Mouse (Mus musculus) forebrain, embryonic 14.5 days (tissue): ENCODE measurements around the gene Osgep. TPM values are rescaled to one million over a fixed set of nuclear protein-coding genes. Genes with fewer than 3 reads are reported as not detected.

Experiments used
- ATAC-seq: fragments of 200-750 bp; cut with Nextera tagmentation; 2 replicates; pipeline ENCODE4 v1.8.0; 2017; ENCODE audit warnings: mild to moderate bottlenecking, moderate library complexity
- DNase-seq: peaks from one replicate; pipeline ENCODE4 v3.0.0-alpha.2; 2015; ENCODE audit warnings: low spot score
- H3K27ac ChIP-seq: fragments of 300-500 bp; sonication (generic); 2 replicates; pipeline ENCODE4 v1.5.1; 2014; ENCODE audit warnings: low read depth, mild to moderate bottlenecking, control low read depth, low read length, moderate library complexity
- H3K27me3 ChIP-seq: fragments of 300-500 bp; sonication (generic); replicated peaks from 2 replicates; pipeline ENCODE4 v1.6.1; 2014; ENCODE audit warnings: low read length, control low read depth, mixed read lengths; ENCODE audit not compliant: control insufficient read depth, insufficient read depth
- H3K36me3 ChIP-seq: fragments of 300-500 bp; sonication (generic); 2 replicates; pipeline ENCODE4 v1.6.1; 2014; ENCODE audit warnings: low read length, control low read depth; ENCODE audit not compliant: control insufficient read depth, insufficient read depth
- H3K4me1 ChIP-seq: fragments of 300-500 bp; sonication (generic); 2 replicates; pipeline ENCODE4 v1.6.1; 2014; ENCODE audit warnings: antibody characterized with exemption, low read length, control low read depth; ENCODE audit not compliant: control insufficient read depth, insufficient read depth
- H3K4me2 ChIP-seq: fragments of 300-500 bp; sonication (generic); 2 replicates; pipeline ENCODE4 v1.6.1; 2014; ENCODE audit warnings: mild to moderate bottlenecking, control low read depth, low read length
- H3K4me3 ChIP-seq: fragments of 300-500 bp; sonication (generic); 2 replicates; pipeline ENCODE4 v1.5.1; 2014; ENCODE audit warnings: low read depth, low read length, control low read depth
- H3K9ac ChIP-seq: fragments of 300-500 bp; sonication (generic); 2 replicates; pipeline ENCODE4 v1.6.1; 2014; ENCODE audit warnings: mild to moderate bottlenecking, low read length, control low read depth, moderate library complexity
- H3K9me3 ChIP-seq: fragments of 300-500 bp; sonication (generic); replicated peaks from 2 replicates; pipeline ENCODE4 v1.6.1; 2016; ENCODE audit warnings: low read length, control low read depth, mixed read lengths; ENCODE audit not compliant: control insufficient read depth
- WGBS: fragments of 180-500 bp; shearing (Covaris S2); extraction: QIAGEN DNeasy Blood & Tissue Kit; methylation state at CpG from one replicate; pipeline ENCODE4 v1.1.7; 2014; 5-methylcytosine and 5-hydroxymethylcytosine counted together
- polyA plus RNA-seq: library from polyadenylated mRNA; unstranded; fragments of >200 nt; fragmentation: Nextera tagmentation; extraction: Ambion mirVana; gene quantifications from 2 replicates; pipeline ENCODE4 v1.2.1, GENCODE M21; 2014

Gene Osgep
- polyA plus RNA-seq, 1 experiment from 2014 or later: 180 TPM

GRCm38 (mm10) chr14:50862641-50863040, 62.1 kb downstream of the Osgep start:
- ATAC-seq (no peak), DNase-seq (no peak)
- Histone ChIP-seq H3K27me3 (no peaks in the 10 kb centered on the region), H3K9me3 (no peaks in the 10 kb centered on the region), H3K4me3 (no peak overlapping the region), H3K9ac (no peak overlapping the region), H3K4me1 (no peaks in the 10 kb centered on the region), H3K36me3 (no peaks in the 10 kb centered on the region), H3K27ac (no peak overlapping the region), H3K4me2 (no peak overlapping the region)
- WGBS: 93% methylated on average over 10 of the region's 10 CpGs

Other genes starting within 250 kb of the Osgep start
- gene Olfr747, start 231.7 kb downstream of the Osgep start, polyA plus RNA-seq: not detected in 2 replicates
- not detected in 2 replicates for gene Olfr748, start 217.5 kb downstream of the Osgep start, polyA plus RNA-seq
- gene Olfr749, start 179.8 kb downstream of the Osgep start, polyA plus RNA-seq: not detected in 2 replicates
- 152 and 161 TPM in 2 replicates for gene Ttc5, start 139.4 kb downstream of the Osgep start, polyA plus RNA-seq
- 0.11 TPM in 1 of 2 replicates, not detected in the other for gene Ccnb1ip1, start 117.2 kb downstream of the Osgep start, polyA plus RNA-seq
- gene Parp2, start 117.1 kb downstream of the Osgep start, polyA plus RNA-seq: 58.7 and 60.9 TPM in 2 replicates
- 1.3 and 2.5 TPM in 2 replicates for gene Tep1, start 54.3 kb downstream of the Osgep start, polyA plus RNA-seq
- 0.25 and 0.36 TPM in 2 replicates for gene Klhl33, start 27.4 kb downstream of the Osgep start, polyA plus RNA-seq
- 322 and 355 TPM in 2 replicates for gene Apex1, start 75 bp upstream of the Osgep start, polyA plus RNA-seq
- gene Pip4p1, start 6.0 kb upstream of the Osgep start, polyA plus RNA-seq: 81.4 and 86.0 TPM in 2 replicates
- gene Pnp, start 6.2 kb upstream of the Osgep start, polyA plus RNA-seq: 20.5 and 28.2 TPM in 2 replicates
- 2.5 TPM in 1 of 2 replicates, not detected in the other for gene Gm49342, start 19.6 kb upstream of the Osgep start, polyA plus RNA-seq
- 0.46 and 0.69 TPM in 2 replicates for gene Pnp2, start 31.1 kb upstream of the Osgep start, polyA plus RNA-seq
- not detected in 2 replicates for gene Rnase10, start 82.9 kb upstream of the Osgep start, polyA plus RNA-seq
- gene Rnase9, start 117.0 kb upstream of the Osgep start, polyA plus RNA-seq: not detected in 2 replicates
- gene Rnase11, start 125.3 kb upstream of the Osgep start, polyA plus RNA-seq: not detected in 2 replicates
- not detected in 2 replicates for gene Rnase12, start 132.8 kb upstream of the Osgep start, polyA plus RNA-seq
- gene Olfr750, start 149.5 kb upstream of the Osgep start, polyA plus RNA-seq: not detected in 2 replicates
- 11.5 and 14.2 TPM in 2 replicates for gene Rnase4, start 166.2 kb upstream of the Osgep start, polyA plus RNA-seq
- gene Ang, start 166.3 kb upstream of the Osgep start, polyA plus RNA-seq: 2.2 and 2.8 TPM in 2 replicates
- not detected in 2 replicates for gene Eddm3b, start 189.5 kb upstream of the Osgep start, polyA plus RNA-seq
- 0.33 and 1.3 TPM in 2 replicates for gene Rnase6, start 199.0 kb upstream of the Osgep start, polyA plus RNA-seq
- 0.18 TPM in 1 of 2 replicates, not detected in the other for gene Rnase1, start 221.9 kb upstream of the Osgep start, polyA plus RNA-seq
- not detected in 2 replicates for gene Rnase2b, start 237.4 kb upstream of the Osgep start, polyA plus RNA-seq